8 mouse cellular contexts compared by ENCODE assay signal in genomic region chr15:97351016-97351415, GRCm38 (mm10).
DNase-seq lines count a peak whose midpoint lies in the region; ATAC-seq lines count a peak whose summit lies in the region.

No protein-coding gene starts in this region.

- no peak for ATAC-seq in monocyte, adult 5-6 weeks (replicated peaks; ENCODE audit: insufficient number of reproducible peaks, low FRiP score, low TSS enrichment, poor library complexity, severe bottlenecking)

- DNase-seq in gastrocnemius, adult 18-20 months (ENCODE audit: low spot score), result peak; percentile 49
- DNase-seq in gastrocnemius, postnatal 10 days, result no peak
- peak; percentile 18 for DNase-seq in CD4-positive helper T cell, adult 2 months (ENCODE audit: low read depth, low spot score)
- DNase-seq in fibroblast of lung, adult 2 months (ENCODE audit: low read depth), result peak; percentile 28
- DNase-seq in kidney, postnatal 10 days, result peak; percentile 70
- DNase-seq in lung, postnatal 36 days, result peak; percentile 90
- DNase-seq in retina, embryonic 14.5 days (ENCODE audit: low spot score), result no peak

Comparison
In these comparisons a context has a peak if more than half of its experiments do, and no peak if none do; other contexts are left out.
1. DNase-seq: peak in gastrocnemius, adult 18-20 months (single experiment), CD4-positive helper T cell, adult 2 months (single experiment), fibroblast of lung, adult 2 months (single experiment), kidney, postnatal 10 days (single experiment) and lung, postnatal 36 days (single experiment); none in gastrocnemius, postnatal 10 days (single experiment) and retina, embryonic 14.5 days (single experiment).